ENCODE assay signal across 10 mouse cellular contexts in genomic region chr7:51622196-51622595, GRCm38 (mm10). TPM values are rescaled to one million over a fixed set of nuclear protein-coding genes. Genes with fewer than 3 reads are reported as not detected.
DNase-seq lines count a peak whose midpoint lies in the region; ATAC-seq lines count a peak whose summit lies in the region.
"Had no signal": no experiment of that assay in that cellular context is flagged by ENCODE, and none has a peak within 500 bp of the region (broad histone marks: within the 10 kb centered on the region; RNA-seq: fewer than 3 reads in every experiment).

No protein-coding gene starts in this region.

- peak overlapping the region; percentile 37 for H3K27ac ChIP-seq in forebrain, embryonic 11.5 days (ENCODE audit: low read depth, low read length)
- H3K27ac ChIP-seq in hindbrain, embryonic 13.5 days, result peak overlapping the region; percentile 98
- H3K27ac ChIP-seq in neural tube, embryonic 12.5 days, result peak overlapping the region; percentile 77
- H3K27ac ChIP-seq: limb, embryonic 15.5 days had no signal

- WGBS in forebrain, embryonic 11.5 days, result 1% methylated on average over 18 of the region's 18 CpGs
- under 1% methylated on average over 18 of the region's 18 CpGs for WGBS in hindbrain, embryonic 13.5 days
- under 1% methylated on average over 18 of the region's 18 CpGs for WGBS in neural tube, embryonic 12.5 days

- peak; percentile 46 for DNase-seq in left cerebral cortex, postnatal 4 days
- DNase-seq in left cerebral cortex, postnatal 25 days (ENCODE audit: low spot score in 2 of 2), result no peak
- DNase-seq in forebrain, embryonic 11.5 days (ENCODE audit: low spot score), result peak; percentile 53
- DNase-seq in urinary bladder, postnatal 10 days (ENCODE audit: low spot score), result no peak
- DNase-seq in adipocyte (ENCODE audit: low spot score), result no peak

- intact Hi-C loops in left cerebral cortex, postnatal 4 days (cut with DNase I), result no loop called here
- intact Hi-C loops in left cerebral cortex, postnatal 25 days (cut with DNase I), result no loop called here

- H3K27me3 ChIP-seq in forebrain, embryonic 11.5 days (ENCODE audit: control insufficient read depth, insufficient read depth, low read length), result peaks cover 53% of the 10 kb centered on the region
- H3K27me3 ChIP-seq in hindbrain, embryonic 13.5 days, result peaks cover 65% of the 10 kb centered on the region
- peaks cover 56% of the 10 kb centered on the region for H3K27me3 ChIP-seq in neural tube, embryonic 12.5 days (replicated peaks)

- H3K9me3 ChIP-seq in forebrain, embryonic 11.5 days (ENCODE audit: control insufficient read depth, low read length), result no peaks in the 10 kb centered on the region
- no peaks in the 10 kb centered on the region for H3K9me3 ChIP-seq in hindbrain, embryonic 13.5 days
- no peaks in the 10 kb centered on the region for H3K9me3 ChIP-seq in neural tube, embryonic 12.5 days
- H3K9me3 ChIP-seq: limb, embryonic 15.5 days had no signal

- no peaks in the 10 kb centered on the region for H3K36me3 ChIP-seq in forebrain, embryonic 11.5 days (ENCODE audit: control insufficient read depth, insufficient read depth, low read length)
- no peaks in the 10 kb centered on the region for H3K36me3 ChIP-seq in hindbrain, embryonic 13.5 days
- no peaks in the 10 kb centered on the region for H3K36me3 ChIP-seq in neural tube, embryonic 12.5 days
- H3K36me3 ChIP-seq: limb, embryonic 15.5 days had no signal

- peak overlapping the region; percentile 24 for H3K4me3 ChIP-seq in forebrain, embryonic 11.5 days (ENCODE audit: low read depth, low read length)
- H3K4me3 ChIP-seq in hindbrain, embryonic 13.5 days, result peak overlapping the region; percentile 45
- H3K4me3 ChIP-seq in neural tube, embryonic 12.5 days, result peak overlapping the region; percentile 35
- H3K4me3 ChIP-seq: limb, embryonic 15.5 days had no signal

- peak overlapping the region; percentile 12; the same call in 1 of the 2 replicates for H3K4me2 ChIP-seq in forebrain, embryonic 11.5 days (ENCODE audit: low read depth, low read length, severe bottlenecking)
- H3K4me2 ChIP-seq in hindbrain, embryonic 13.5 days, result peak overlapping the region; percentile 51
- peak overlapping the region; percentile 40; the same call in 1 of the 2 replicates for H3K4me2 ChIP-seq in neural tube, embryonic 12.5 days (replicated peaks)
- H3K4me2 ChIP-seq: limb, embryonic 15.5 days had no signal

- peaks cover 2% of the 10 kb centered on the region; the same call in 1 of the 2 replicates for H3K4me1 ChIP-seq in forebrain, embryonic 11.5 days (replicated peaks; ENCODE audit: control insufficient read depth, insufficient read depth, low read length)
- peaks cover 16% of the 10 kb centered on the region; the same call in 1 of the 2 replicates for H3K4me1 ChIP-seq in hindbrain, embryonic 13.5 days (replicated peaks)
- 0 out of 2 replicates have a peak, but pooled peaks cover 3% of the 10 kb centered on the region for H3K4me1 ChIP-seq in neural tube, embryonic 12.5 days

- ATAC-seq in forebrain, embryonic 11.5 days (replicated peaks; ENCODE audit: low FRiP score), result peak; percentile 32; the same call in 1 of the 2 replicates
- peak; percentile 27; the same call in 1 of the 2 replicates for ATAC-seq in hindbrain, embryonic 13.5 days (ENCODE audit: low FRiP score)
- ATAC-seq in neural tube, embryonic 12.5 days (ENCODE audit: low FRiP score, low read depth), result 0 out of 2 replicates have a peak, but pooled peaks have one; percentile 39

- peak overlapping the region; percentile 49 for H3K9ac ChIP-seq in forebrain, embryonic 11.5 days (ENCODE audit: low read length)
- peak overlapping the region; percentile 81 for H3K9ac ChIP-seq in hindbrain, embryonic 13.5 days
- peak overlapping the region; percentile 61 for H3K9ac ChIP-seq in neural tube, embryonic 12.5 days
- H3K9ac ChIP-seq: limb, embryonic 15.5 days had no signal

RNA-seq across cellular contexts. Expression of gene Slc17a6, which starts 0.4 kb away (rescaled TPM):
- total RNA-seq in left cerebral cortex, postnatal 4 days (2021), result 10 to 100 TPM; 44.0 to 60.2 TPM
- 10 to 100 TPM; 31.1 to 33.8 TPM for total RNA-seq in left cerebral cortex, postnatal 25 days (2021)
- polyA plus RNA-seq in forebrain, embryonic 11.5 days (2014; fragmentation: Nextera tagmentation; extraction: Ambion mirVana), result 23.1 and 24.4 TPM in 2 replicates
- 78.6 and 80.9 TPM in 2 replicates for polyA plus RNA-seq in hindbrain, embryonic 13.5 days (2015; fragmentation: Nextera tagmentation; extraction: Ambion mirVana)
- polyA plus RNA-seq in neural tube, embryonic 12.5 days (2016; fragmentation: Nextera tagmentation; extraction: Ambion mirVana), result 49.9 and 52.7 TPM in 2 replicates
- total RNA-seq: gastrocnemius, postnatal 4 days; hematopoietic stem cell, adult 5-6 weeks had no signal

Comparison
In these comparisons a context has a peak if more than half of its experiments do, and no peak if none do; other contexts are left out.
1. DNase-seq: peak in left cerebral cortex, postnatal 4 days (single experiment) and forebrain, embryonic 11.5 days (single experiment); none in left cerebral cortex, postnatal 25 days (0 of 2), urinary bladder, postnatal 10 days (single experiment) and adipocyte (single experiment).
2. H3K27ac ChIP-seq: peak in every context shown above with its lines; median percentile 98 in hindbrain, embryonic 13.5 days; 77 in neural tube, embryonic 12.5 days; 37 in forebrain, embryonic 11.5 days.
3. Peak in every context shown above with its lines, with median percentiles within 50 percentile points of each other: ATAC-seq, H3K4me2 ChIP-seq, H3K4me3 ChIP-seq and H3K9ac ChIP-seq.